Mouse (Mus musculus): ENCODE measurements at regions not wholly inside any gene's neighbourhood (a gene's known extent, or its start where the extent isn't known, plus 50 kb on each side); places are given as distances from the start of the nearest gene placed in this dataset.

DNA sequence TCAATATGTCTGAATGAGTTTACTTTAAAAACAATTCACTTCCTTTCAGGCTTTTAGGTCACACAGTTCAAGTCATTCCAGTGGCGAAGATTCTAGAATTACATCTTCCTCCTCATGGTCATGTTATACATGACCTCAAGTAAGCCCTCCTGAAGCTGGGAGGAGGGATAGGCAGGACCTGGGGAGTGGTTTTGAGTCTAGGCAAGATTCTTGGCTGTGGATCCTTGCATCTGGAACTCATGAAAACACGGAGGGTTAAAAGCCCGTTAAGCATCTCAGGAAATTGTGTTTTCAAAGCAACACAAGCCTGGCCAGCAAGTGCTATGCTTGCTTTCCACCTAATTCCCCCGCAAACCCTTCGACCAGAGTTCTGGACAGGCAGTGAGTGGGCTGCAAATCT is 323.0 kb upstream of the Nr5a2 start:
- TF ChIP-seq POLR2A (IDR thresholded peaks at IDR 0.05; ENCODE audit: control insufficient read depth in 1 of 2, insufficient read depth in 1 of 2, low read depth in 1 of 2, low read length in 2 of 2, poor library complexity in 1 of 2) (no peak), CTCF (IDR thresholded peaks at IDR 0.05 in 2 of 3, conservative IDR thresholded peaks at IDR 0.05 in 1 of 3; ENCODE audit: control insufficient read depth in 1 of 3, insufficient read depth in 1 of 3, low read depth in 2 of 3, low read length in 3 of 3, poor library complexity in 1 of 3, severe bottlenecking in 1 of 3) (no peak), NRF1 (IDR thresholded peaks at IDR 0.05; ENCODE audit: insufficient read depth, low read depth, low read length, poor library complexity, severe bottlenecking) (no peak), HCFC1 (IDR thresholded peaks at IDR 0.05; ENCODE audit: low read depth, low read length) (no peak), USF2 (IDR thresholded peaks at IDR 0.05; ENCODE audit: borderline replicate concordance in 1 of 2, insufficient read depth in 1 of 2, low read depth in 1 of 2, low read length in 2 of 2) (no peak), EP300 (IDR thresholded peaks at IDR 0.05; ENCODE audit: low read depth in 1 of 2, low read length in 2 of 2) (no peak), TAL1 (IDR thresholded peaks at IDR 0.05; ENCODE audit: low read length) (no peak), RAD21 (IDR thresholded peaks at IDR 0.05; ENCODE audit: low read depth, low read length) (no peak), ZNF384 (IDR thresholded peaks at IDR 0.05; ENCODE audit: low read depth, low read length) (no peak), ZKSCAN1 (IDR thresholded peaks at IDR 0.05; ENCODE audit: low read depth, low read length) (no peak), ETS1 (IDR thresholded peaks at IDR 0.05; ENCODE audit: low read depth, low read length) (no peak), POLR2AphosphoS2 (IDR thresholded peaks at IDR 0.05; ENCODE audit: low read length) (no peak)

All from MEL (cell line).